Mouse (Mus musculus): ENCODE measurements around the gene Fblim1.

- TF ChIP-seq CTCF (IDR thresholded peaks at IDR 0.05; ENCODE audit: control insufficient read depth, insufficient read depth, low read length) (no peak), POLR2A (IDR thresholded peaks at IDR 0.05; ENCODE audit: borderline replicate concordance, control insufficient read depth, low read depth, low read length) (no peak)
Observed at GRCm38 (mm10) chr4:141537706-141538407, 68.0 kb downstream of the Fblim1 start.

Data from bone marrow, adult 2 months (tissue).